Mouse (Mus musculus): ENCODE data around the gene Clec18a. TPM values are rescaled to one million over a fixed set of nuclear protein-coding genes. Genes with fewer than 3 reads are reported as not detected.
"Not testable (repeated sequence)": the region's sequence is repeated elsewhere in the genome, so short reads cannot be mapped to it uniquely, and the experiment has no call there.

Clec18a gene
- polyA plus RNA-seq, 1 experiment from 2014 or later: not detected

DNA sequence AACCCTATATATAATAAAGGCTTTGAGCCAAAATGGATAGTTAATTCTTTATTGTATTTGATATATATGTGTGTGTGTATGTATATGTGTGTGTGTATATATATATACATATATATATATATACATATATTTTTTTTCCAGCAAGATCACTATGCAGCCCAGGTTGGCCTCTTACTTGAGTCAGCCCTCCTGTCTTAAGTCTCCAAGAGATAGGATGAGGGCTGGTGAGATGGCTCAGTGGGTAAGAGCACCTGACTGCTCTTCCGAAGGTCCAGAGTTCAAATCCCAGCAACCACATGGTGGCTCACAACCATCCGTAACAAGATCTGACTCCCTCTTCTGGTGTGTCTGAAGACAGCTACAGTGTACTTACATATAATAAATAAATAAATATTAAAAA is 65.6 kb downstream of the Clec18a start:
- not testable (repeated sequence) for H3K4me1 ChIP-seq; H3K9me3 ChIP-seq (replicated peaks); H3K4me3 ChIP-seq; H3K27me3 ChIP-seq (ENCODE audit: low read depth, poor library complexity, severe bottlenecking); DNase-seq (ENCODE audit: low spot score); H3K27ac ChIP-seq; H3K36me3 ChIP-seq
- 95% methylated on average over 2 of the region's 2 CpGs for WGBS

DNA sequence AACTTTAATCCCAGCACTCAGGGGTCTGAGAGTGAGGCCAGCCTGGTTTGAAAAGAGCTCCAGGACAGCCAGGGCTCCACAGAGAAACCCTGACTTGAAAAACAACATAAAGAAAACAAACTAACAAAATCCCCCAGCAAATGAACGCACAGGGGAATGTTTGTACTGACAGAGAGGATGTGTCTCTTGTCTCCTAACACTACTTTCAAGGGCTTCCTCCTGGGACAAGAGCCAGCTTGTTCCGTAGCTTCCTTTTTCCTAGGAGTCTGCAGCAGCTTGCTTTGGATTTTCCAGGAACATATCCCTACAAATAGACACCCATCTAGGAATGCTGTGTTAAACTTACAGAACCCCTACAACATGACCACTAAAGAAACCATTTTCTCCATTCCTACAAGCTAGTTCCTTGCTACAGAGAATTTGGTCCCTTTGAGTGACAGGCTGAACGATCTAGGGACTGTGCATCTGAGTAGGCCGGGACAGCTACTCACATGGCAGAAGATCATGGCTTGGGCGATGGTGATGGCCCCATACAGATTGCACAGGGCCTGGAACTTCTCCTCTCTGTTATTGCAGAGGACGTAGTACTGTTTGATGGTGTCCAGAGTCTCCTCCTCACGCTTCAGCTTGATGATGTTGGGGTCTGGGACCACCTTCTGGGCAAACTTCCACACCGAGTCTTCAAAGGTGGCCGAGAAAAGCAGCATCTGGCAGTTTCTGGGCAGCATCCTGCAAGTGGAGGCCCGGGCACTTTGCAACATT is 81.8 kb downstream of the Clec18a start:
- H3K4me3 ChIP-seq; H3K27me3 ChIP-seq (ENCODE audit: low read depth, poor library complexity, severe bottlenecking); H3K9me3 ChIP-seq (replicated peaks); H3K4me1 ChIP-seq; H3K27ac ChIP-seq; DNase-seq (ENCODE audit: low spot score): not testable (repeated sequence)
- peaks cover 54% of the 10 kb centered on the region for H3K36me3 ChIP-seq
- WGBS: 92% methylated on average over 9 of the region's 10 CpGs

Small RNA genes lying within 50 kb of the gene (microRNA-seq; reads per million reads assigned to microRNA genes)
- gene Gm24103 (not detected), gene Mir3473d (2.6 reads per million)

Other genes with a start within 250 kb of the Clec18a start
- 75.8 and 87.0 TPM in 2 replicates for gene Cog4, start 245.8 kb downstream of the Clec18a start, polyA plus RNA-seq (2016; fragmentation: Nextera tagmentation; extraction: Ambion mirVana)
- 232 and 238 TPM in 2 replicates for gene Sf3b3, start 245.6 kb downstream of the Clec18a start, polyA plus RNA-seq (2016; fragmentation: Nextera tagmentation; extraction: Ambion mirVana)
- gene Fuk, start 189.9 kb downstream of the Clec18a start, polyA plus RNA-seq (2016; fragmentation: Nextera tagmentation; extraction: Ambion mirVana): 15.9 and 17.8 TPM in 2 replicates
- 42.2 and 42.7 TPM in 2 replicates for gene St3gal2, start 172.5 kb downstream of the Clec18a start, polyA plus RNA-seq (2016; fragmentation: Nextera tagmentation; extraction: Ambion mirVana)
- 24.0 and 24.6 TPM in 2 replicates for gene Ddx19a, start 94.6 kb downstream of the Clec18a start, polyA plus RNA-seq (2016; fragmentation: Nextera tagmentation; extraction: Ambion mirVana)
- gene Ddx19b, start 60.7 kb downstream of the Clec18a start, polyA plus RNA-seq (2016; fragmentation: Nextera tagmentation; extraction: Ambion mirVana): 6.5 and 9.0 TPM in 2 replicates
- 79.0 and 81.8 TPM in 2 replicates for gene Aars, start 59.3 kb downstream of the Clec18a start, polyA plus RNA-seq (2016; fragmentation: Nextera tagmentation; extraction: Ambion mirVana)
- 21.5 and 36.6 TPM in 2 replicates for gene Exosc6, start 36.1 kb downstream of the Clec18a start, polyA plus RNA-seq (2016; fragmentation: Nextera tagmentation; extraction: Ambion mirVana)
- gene Pdpr, start 2.2 kb upstream of the Clec18a start, polyA plus RNA-seq (2016; fragmentation: Nextera tagmentation; extraction: Ambion mirVana): 10.2 and 13.3 TPM in 2 replicates
- gene Glg1, start 166.8 kb upstream of the Clec18a start, polyA plus RNA-seq (2016; fragmentation: Nextera tagmentation; extraction: Ambion mirVana): 57.3 and 67.3 TPM in 2 replicates
- 103 and 108 TPM in 2 replicates for gene Rfwd3, start 207.8 kb upstream of the Clec18a start, polyA plus RNA-seq (2016; fragmentation: Nextera tagmentation; extraction: Ambion mirVana)
- gene Mlkl, start 245.8 kb upstream of the Clec18a start, polyA plus RNA-seq (2016; fragmentation: Nextera tagmentation; extraction: Ambion mirVana): 0.34 and 0.70 TPM in 2 replicates

Measured in limb, embryonic 10.5 days (tissue).